Mouse (Mus musculus): ENCODE data around the gene Rnf11. TPM values are rescaled to one million over a fixed set of nuclear protein-coding genes. Genes with fewer than 3 reads are reported as not detected.

Rnf11 gene
- total and polyA plus RNA-seq, 3 experiments, result 14.0 to 44.9 (median 44.4) TPM

DNA sequence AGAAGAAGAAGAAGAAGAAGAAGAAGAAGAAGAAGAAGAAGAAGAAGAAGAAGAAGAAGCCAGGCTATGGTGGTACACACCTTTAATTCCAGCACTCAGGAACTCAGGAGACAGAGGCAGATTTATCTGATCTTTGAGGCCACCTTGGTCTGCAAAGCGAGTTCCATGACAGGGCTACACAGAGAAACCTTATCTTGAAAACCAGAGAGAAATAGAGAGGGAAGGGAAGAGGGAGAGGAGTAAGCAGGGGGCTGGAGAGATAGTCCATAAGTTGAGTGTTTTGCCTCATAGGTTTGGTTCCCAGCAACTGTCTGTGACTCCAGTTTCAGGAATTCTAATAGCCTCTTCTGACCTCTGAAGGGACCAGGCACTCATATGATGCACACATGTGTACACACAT is 4.3 kb upstream of the Rnf11 start:
- Histone ChIP-seq H3K27me3 (ENCODE audit: insufficient read depth, low read length) (peaks cover 19% of the 10 kb centered on the region), H3K9me3 (replicated peaks) (no peaks in the 10 kb centered on the region), H3K36me3 (replicated peaks) (no peaks in the 10 kb centered on the region), H3K4me1 (ENCODE audit: insufficient read depth, low read depth, low read length) (peaks cover 3% of the 10 kb centered on the region), H3K4me3 (ENCODE audit: low read depth, low read length) (no peak overlapping the region)
- TF ChIP-seq GATA2 (IDR thresholded peaks at IDR 0.05; ENCODE audit: borderline replicate concordance, low read depth, low read length) (no peak), GATA1 (IDR thresholded peaks at IDR 0.05; ENCODE audit: borderline replicate concordance, low read length) (no peak), POLR2AphosphoS5 (IDR thresholded peaks at IDR 0.05; ENCODE audit: insufficient replicate concordance, low read depth, low read length) (no peak), TAL1 (conservative IDR thresholded peaks at IDR 0.05; ENCODE audit: low read depth, low read length) (no peak), CTCF (IDR thresholded peaks at IDR 0.05; ENCODE audit: low read depth, low read length) (no peak)
- no peak for DNase-seq (ENCODE audit: low spot score)
- no peak for ATAC-seq (ENCODE audit: extremely low read depth, insufficient number of reproducible peaks, low FRiP score, poor library complexity, severe bottlenecking)

DNA sequence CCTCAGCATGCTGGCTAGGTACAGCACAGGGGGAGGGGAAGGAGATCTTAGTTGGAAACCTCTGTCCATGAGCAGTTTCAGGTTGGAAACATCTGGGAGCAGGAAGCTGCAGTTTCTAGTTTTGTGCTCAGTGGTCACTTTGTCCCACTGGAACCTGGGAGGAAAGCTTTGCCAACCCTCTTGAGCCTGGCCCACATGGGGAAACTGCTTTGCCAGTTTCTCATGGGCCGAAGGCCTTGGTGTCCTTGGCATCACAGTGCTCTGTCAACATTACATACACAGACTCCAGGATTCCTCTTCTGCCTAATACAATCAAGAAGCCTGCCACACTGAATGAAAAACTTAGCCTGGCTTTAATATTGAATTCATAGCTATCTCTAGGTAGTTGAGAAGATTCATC is 1.8 kb downstream of the Rnf11 start:
- H3K4me1 ChIP-seq (ENCODE audit: insufficient read depth, low read depth, low read length), result no peaks in the 10 kb centered on the region; the same call in 1 of the 2 replicates
- peaks cover 38% of the 10 kb centered on the region for H3K27me3 ChIP-seq (ENCODE audit: insufficient read depth, low read length)
- no peak for DNase-seq (ENCODE audit: low spot score)
- no peak for ATAC-seq (ENCODE audit: extremely low read depth, insufficient number of reproducible peaks, low FRiP score, poor library complexity, severe bottlenecking)
- H3K9me3 ChIP-seq (replicated peaks), result no peaks in the 10 kb centered on the region
- no peak for TF ChIP-seq POLR2AphosphoS5 (IDR thresholded peaks at IDR 0.05; ENCODE audit: insufficient replicate concordance, low read depth, low read length)
- TF ChIP-seq GATA1 (IDR thresholded peaks at IDR 0.05; ENCODE audit: borderline replicate concordance, low read length), result no peak
- no peak for TF ChIP-seq TAL1 (conservative IDR thresholded peaks at IDR 0.05; ENCODE audit: low read depth, low read length)
- no peak for TF ChIP-seq CTCF (IDR thresholded peaks at IDR 0.05; ENCODE audit: low read depth, low read length)
- no peak for TF ChIP-seq GATA2 (IDR thresholded peaks at IDR 0.05; ENCODE audit: borderline replicate concordance, low read depth, low read length)
- no peak overlapping the region for H3K4me3 ChIP-seq (ENCODE audit: low read depth, low read length)
- H3K36me3 ChIP-seq (replicated peaks), result no peaks in the 10 kb centered on the region

DNA sequence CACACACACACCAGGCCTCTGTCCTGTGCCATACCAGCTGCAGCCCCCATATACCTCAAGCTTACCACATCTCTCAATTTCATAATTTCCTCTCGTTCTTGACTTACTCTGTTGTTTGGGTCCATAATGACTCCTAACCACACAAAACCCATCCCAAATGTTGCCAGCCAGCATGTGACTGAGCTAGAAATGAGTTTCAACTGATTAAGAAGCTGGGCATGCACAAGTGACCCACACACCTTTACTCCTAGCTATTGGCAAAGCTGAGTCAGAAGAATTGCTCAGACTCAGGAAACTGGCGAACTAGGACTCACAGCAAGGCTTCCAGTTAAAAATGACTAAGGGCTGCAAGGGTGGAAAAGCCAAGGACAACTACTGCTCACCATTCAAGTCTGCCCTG is 3.1 kb downstream of the Rnf11 start:
- DNase-seq (ENCODE audit: low spot score) (no peak), ATAC-seq (ENCODE audit: extremely low read depth, insufficient number of reproducible peaks, low FRiP score, poor library complexity, severe bottlenecking) (no peak)
- Histone ChIP-seq H3K27me3 (ENCODE audit: insufficient read depth, low read length) (peaks cover 35% of the 10 kb centered on the region), H3K36me3 (replicated peaks) (no peaks in the 10 kb centered on the region), H3K4me3 (ENCODE audit: low read depth, low read length) (no peak overlapping the region), H3K4me1 (ENCODE audit: insufficient read depth, low read depth, low read length) (peaks cover 6% of the 10 kb centered on the region), H3K9me3 (replicated peaks) (no peaks in the 10 kb centered on the region)
- no peak for TF ChIP-seq GATA1 (IDR thresholded peaks at IDR 0.05; ENCODE audit: borderline replicate concordance, low read length)
- TF ChIP-seq TAL1 (conservative IDR thresholded peaks at IDR 0.05; ENCODE audit: low read depth, low read length), result no peak
- TF ChIP-seq POLR2AphosphoS5 (IDR thresholded peaks at IDR 0.05; ENCODE audit: insufficient replicate concordance, low read depth, low read length), result no peak
- no peak for TF ChIP-seq GATA2 (IDR thresholded peaks at IDR 0.05; ENCODE audit: borderline replicate concordance, low read depth, low read length)
- no peak for TF ChIP-seq CTCF (IDR thresholded peaks at IDR 0.05; ENCODE audit: low read depth, low read length)

DNA sequence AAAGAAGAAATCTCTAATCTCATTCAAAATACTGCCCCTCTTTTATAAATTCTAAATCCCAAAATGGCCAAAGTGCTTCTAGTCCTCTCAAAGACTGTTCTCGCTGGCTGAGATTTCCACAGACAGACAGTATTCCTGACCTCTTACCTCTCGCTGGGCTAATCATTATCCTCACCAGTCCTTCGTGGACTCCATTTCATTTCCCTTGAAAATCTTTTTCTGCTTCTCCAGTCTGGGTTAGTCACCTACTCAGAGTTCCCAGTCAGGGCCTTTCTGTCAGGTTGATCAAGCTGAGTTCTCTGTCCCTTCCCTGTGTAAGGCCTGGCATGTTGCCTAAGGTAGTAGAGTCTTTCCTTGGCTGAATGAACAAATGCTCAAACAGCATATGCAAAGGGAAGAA is 7.1 kb downstream of the Rnf11 start:
- ATAC-seq (ENCODE audit: extremely low read depth, insufficient number of reproducible peaks, low FRiP score, poor library complexity, severe bottlenecking) (no peak), DNase-seq (ENCODE audit: low spot score) (no peak)
- H3K9me3 ChIP-seq (replicated peaks), result no peaks in the 10 kb centered on the region
- peaks cover 7% of the 10 kb centered on the region for H3K36me3 ChIP-seq (replicated peaks)
- H3K27me3 ChIP-seq (ENCODE audit: insufficient read depth, low read length), result peaks cover 14% of the 10 kb centered on the region
- no peak overlapping the region for H3K4me3 ChIP-seq (ENCODE audit: low read depth, low read length)
- no peak for TF ChIP-seq CTCF (IDR thresholded peaks at IDR 0.05; ENCODE audit: low read depth, low read length)
- no peak for TF ChIP-seq GATA2 (IDR thresholded peaks at IDR 0.05; ENCODE audit: borderline replicate concordance, low read depth, low read length)
- no peak for TF ChIP-seq TAL1 (conservative IDR thresholded peaks at IDR 0.05; ENCODE audit: low read depth, low read length)
- no peak for TF ChIP-seq POLR2AphosphoS5 (IDR thresholded peaks at IDR 0.05; ENCODE audit: insufficient replicate concordance, low read depth, low read length)
- no peak for TF ChIP-seq GATA1 (IDR thresholded peaks at IDR 0.05; ENCODE audit: borderline replicate concordance, low read length)
- H3K4me1 ChIP-seq (ENCODE audit: insufficient read depth, low read depth, low read length), result peaks cover 25% of the 10 kb centered on the region

DNA sequence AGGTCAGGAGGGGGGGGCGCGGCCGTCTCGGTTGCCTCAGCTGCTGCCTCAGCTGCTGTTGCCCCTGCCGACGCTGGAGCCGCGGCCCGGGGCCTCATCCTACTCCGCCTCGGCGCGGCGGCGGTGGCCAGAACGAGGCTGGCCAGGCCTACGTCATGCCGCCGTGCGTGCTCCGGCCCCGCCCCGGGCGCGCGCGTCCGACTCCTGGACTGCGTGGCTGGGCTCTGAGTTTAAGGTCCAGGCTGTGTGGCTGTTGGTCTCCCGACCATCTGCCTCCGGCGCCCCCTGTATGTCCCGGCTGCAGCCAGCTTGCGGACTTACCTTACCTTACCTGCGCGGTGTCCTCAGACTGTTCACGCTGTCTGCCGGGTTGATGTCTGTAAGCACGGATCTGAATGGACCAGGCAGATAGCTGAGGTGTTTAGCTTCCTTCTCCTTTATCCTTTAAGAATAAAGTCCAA is 7.9 kb downstream of the Rnf11 start:
- no peaks in the 10 kb centered on the region for H3K9me3 ChIP-seq (replicated peaks)
- ATAC-seq (ENCODE audit: extremely low read depth, insufficient number of reproducible peaks, low FRiP score, poor library complexity, severe bottlenecking) (peak; percentile 76), DNase-seq (ENCODE audit: low spot score) (peak; percentile 87)
- peaks cover 11% of the 10 kb centered on the region for H3K27me3 ChIP-seq (ENCODE audit: insufficient read depth, low read length)
- H3K4me1 ChIP-seq (ENCODE audit: insufficient read depth, low read depth, low read length), result peaks cover 32% of the 10 kb centered on the region
- peaks cover 15% of the 10 kb centered on the region for H3K36me3 ChIP-seq (replicated peaks)
- H3K4me3 ChIP-seq (ENCODE audit: low read depth, low read length), result peak overlapping the region; percentile 87
- no peak for TF ChIP-seq TAL1 (conservative IDR thresholded peaks at IDR 0.05; ENCODE audit: low read depth, low read length)
- TF ChIP-seq CTCF (IDR thresholded peaks at IDR 0.05; ENCODE audit: low read depth, low read length), result no peak
- no peak for TF ChIP-seq GATA1 (IDR thresholded peaks at IDR 0.05; ENCODE audit: borderline replicate concordance, low read length)
- TF ChIP-seq GATA2 (IDR thresholded peaks at IDR 0.05; ENCODE audit: borderline replicate concordance, low read depth, low read length), result no peak
- no peak for TF ChIP-seq POLR2AphosphoS5 (IDR thresholded peaks at IDR 0.05; ENCODE audit: insufficient replicate concordance, low read depth, low read length)

DNA sequence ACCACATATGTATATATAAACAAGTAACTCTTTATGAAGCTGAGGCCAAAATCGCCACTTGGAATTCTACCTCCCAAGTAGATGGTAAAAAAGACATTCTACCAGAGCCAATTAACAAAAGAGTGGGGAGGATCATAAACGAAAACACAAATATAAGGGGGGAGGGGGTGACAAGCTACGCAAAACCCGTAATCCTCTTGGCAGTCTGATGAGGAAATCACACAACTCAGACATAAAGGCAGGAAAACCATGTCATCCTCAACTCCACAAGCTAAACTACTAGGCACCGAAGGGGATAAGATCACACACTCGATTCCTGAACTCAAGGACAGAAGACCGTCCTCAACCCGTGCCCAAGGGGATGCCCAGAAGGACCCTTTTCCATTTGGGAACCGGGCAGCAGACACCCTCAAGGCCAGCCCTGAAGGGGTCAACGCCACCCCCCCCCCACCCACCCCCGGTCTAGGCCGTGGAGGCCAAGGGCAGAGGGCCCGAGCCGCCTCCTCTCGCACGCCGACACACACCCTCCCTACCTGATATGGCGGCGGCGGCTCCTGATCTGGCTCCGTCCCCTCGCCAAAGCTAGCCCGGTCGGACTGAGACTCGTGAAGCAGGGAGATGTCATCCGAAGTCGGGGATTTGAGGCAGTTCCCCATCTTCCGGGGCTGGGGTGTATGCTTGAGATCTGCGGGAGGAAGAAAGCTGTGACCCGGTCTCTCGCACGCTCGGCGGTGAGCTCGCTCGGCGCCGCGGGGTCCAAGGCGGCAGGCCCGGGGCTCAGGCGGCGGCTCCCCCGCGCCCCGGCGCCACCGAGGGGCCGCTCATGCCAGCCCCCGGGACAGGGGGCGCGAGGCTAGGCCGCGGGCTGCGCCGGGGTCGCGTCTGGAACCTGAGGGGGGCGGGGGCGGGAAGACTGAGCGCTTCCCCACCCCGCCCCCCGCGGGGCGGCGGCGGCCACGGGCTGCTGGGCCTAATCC is 8.7 kb downstream of the Rnf11 start:
- H3K4me3 ChIP-seq (ENCODE audit: low read depth, low read length), result peak overlapping the region; percentile 87
- H3K4me1 ChIP-seq (ENCODE audit: insufficient read depth, low read depth, low read length), result peaks cover 34% of the 10 kb centered on the region
- DNase-seq (ENCODE audit: low spot score) (peak; percentile 46), ATAC-seq (ENCODE audit: extremely low read depth, insufficient number of reproducible peaks, low FRiP score, poor library complexity, severe bottlenecking) (no peak)
- H3K9me3 ChIP-seq (replicated peaks), result no peaks in the 10 kb centered on the region
- peaks cover 15% of the 10 kb centered on the region for H3K36me3 ChIP-seq (replicated peaks)
- no peak for TF ChIP-seq CTCF (IDR thresholded peaks at IDR 0.05; ENCODE audit: low read depth, low read length)
- TF ChIP-seq TAL1 (conservative IDR thresholded peaks at IDR 0.05; ENCODE audit: low read depth, low read length), result no peak
- TF ChIP-seq GATA1 (IDR thresholded peaks at IDR 0.05; ENCODE audit: borderline replicate concordance, low read length), result no peak
- TF ChIP-seq GATA2 (IDR thresholded peaks at IDR 0.05; ENCODE audit: borderline replicate concordance, low read depth, low read length), result no peak
- TF ChIP-seq POLR2AphosphoS5 (IDR thresholded peaks at IDR 0.05; ENCODE audit: insufficient replicate concordance, low read depth, low read length), result no peak
- peaks cover 5% of the 10 kb centered on the region; the same call in 1 of the 2 replicates for H3K27me3 ChIP-seq (ENCODE audit: insufficient read depth, low read length)
